In genomic region chr4:133346577-133346976, GRCm38 (mm10) we compare ENCODE assay signal across 18 mouse cellular contexts.
"Had no signal": no experiment of that assay in that cellular context is flagged by ENCODE, and none has a peak within 500 bp of the region (broad histone marks: within the 10 kb centered on the region; RNA-seq: fewer than 3 reads in every experiment).

No protein-coding gene starts in this region.

- H3K27ac ChIP-seq: limb, embryonic 10.5 days; limb, embryonic 13.5 days; liver, embryonic 13.5 days; stomach, postnatal 0 days had no signal

- H3K4me2 ChIP-seq: limb, embryonic 13.5 days; liver, embryonic 13.5 days; midbrain, embryonic 11.5 days had no signal

- H3K4me3 ChIP-seq: limb, embryonic 10.5 days; limb, embryonic 13.5 days; liver, embryonic 13.5 days had no signal

- H3K9ac ChIP-seq: limb, embryonic 13.5 days; liver, embryonic 13.5 days had no signal

- H3K9me3 ChIP-seq: limb, embryonic 10.5 days; limb, embryonic 13.5 days; liver, embryonic 13.5 days had no signal

- H3K4me1 ChIP-seq: limb, embryonic 10.5 days; limb, embryonic 13.5 days; liver, embryonic 13.5 days had no signal

- H3K27me3 ChIP-seq: limb, embryonic 13.5 days; liver, embryonic 13.5 days had no signal

- H3K36me3 ChIP-seq: limb, embryonic 10.5 days; limb, embryonic 13.5 days; liver, embryonic 13.5 days had no signal

- DNase-seq: kidney, adult 18-20 months; kidney, adult 9 months; kidney, postnatal 14 days; kidney, postnatal 4 days; liver; liver, embryonic 13.5 days; lung, adult 2 months; lung, postnatal 14 days; lung, postnatal 4 days; midbrain, embryonic 14.5 days; right cerebral cortex, postnatal 14 days; right cerebral cortex, postnatal 4 days; thymus, adult 2 months; thymus, postnatal 14 days had no signal
